Mouse (Mus musculus): ENCODE data around the gene Tsfm.

DNA sequence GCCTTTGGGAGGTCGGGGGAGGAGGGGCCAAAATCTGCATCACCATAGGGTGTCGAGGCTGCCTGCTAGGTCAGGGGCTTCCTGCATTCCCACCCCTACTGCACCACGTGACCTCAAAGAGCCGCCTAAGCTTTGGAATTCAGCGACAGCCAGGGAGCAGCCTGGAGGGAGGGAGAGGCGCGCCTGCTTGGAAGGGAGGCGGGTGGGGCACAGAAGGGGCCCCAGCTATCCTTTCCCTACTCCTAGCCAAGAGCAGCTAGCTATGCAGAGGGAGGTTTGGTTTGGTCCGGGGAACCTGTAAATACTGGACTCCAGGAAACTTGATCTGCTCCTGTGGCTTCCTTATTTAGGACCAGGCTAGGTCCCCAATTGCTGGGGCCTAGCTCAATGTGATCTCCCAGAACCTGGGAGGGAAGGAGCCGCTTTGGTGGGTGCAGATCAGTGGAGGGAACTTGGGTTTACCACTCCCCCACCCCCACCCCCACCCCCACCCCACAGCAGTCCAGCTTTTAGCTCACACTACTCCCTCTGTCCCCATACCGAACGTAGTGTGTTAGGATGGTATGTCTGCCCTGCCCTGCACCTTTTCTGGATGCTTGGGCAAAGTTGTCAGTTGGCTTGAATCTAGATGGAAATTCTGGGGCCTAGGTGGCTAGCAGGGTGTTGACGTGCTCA is 58.5 kb downstream of the Tsfm start:
- TF ChIP-seq POLR2AphosphoS2 (IDR thresholded peaks at IDR 0.05; ENCODE audit: low read depth, low read length) = no peak
- no peak for TF ChIP-seq CHD2 (IDR thresholded peaks at IDR 0.05; ENCODE audit: low read length)
- no peak for TF ChIP-seq CTCF (conservative IDR thresholded peaks at IDR 0.05 in 1 of 2, IDR thresholded peaks at IDR 0.05 in 1 of 2; ENCODE audit: low read depth in 2 of 2, low read length in 2 of 2)
- no peak for TF ChIP-seq POLR2A (IDR thresholded peaks at IDR 0.05; ENCODE audit: low read depth, low read length)
- no peak for TF ChIP-seq EP300 (IDR thresholded peaks at IDR 0.05; ENCODE audit: low read length)
- TF ChIP-seq RCOR1 (conservative IDR thresholded peaks at IDR 0.05; ENCODE audit: low read depth, low read length) = no peak
- no peak for TF ChIP-seq TCF12 (IDR thresholded peaks at IDR 0.05; ENCODE audit: low read depth, low read length)
- TF ChIP-seq CHD1 (IDR thresholded peaks at IDR 0.05; ENCODE audit: low read depth, low read length) = no peak
- no peak for TF ChIP-seq HCFC1 (IDR thresholded peaks at IDR 0.05; ENCODE audit: low read depth, low read length)
- TF ChIP-seq IRF4 (IDR thresholded peaks at IDR 0.05; ENCODE audit: low read depth, low read length) = no peak

All from CH12.LX (cell line).